ENCODE assay signal across 11 mouse cellular contexts in the genomic region with DNA sequence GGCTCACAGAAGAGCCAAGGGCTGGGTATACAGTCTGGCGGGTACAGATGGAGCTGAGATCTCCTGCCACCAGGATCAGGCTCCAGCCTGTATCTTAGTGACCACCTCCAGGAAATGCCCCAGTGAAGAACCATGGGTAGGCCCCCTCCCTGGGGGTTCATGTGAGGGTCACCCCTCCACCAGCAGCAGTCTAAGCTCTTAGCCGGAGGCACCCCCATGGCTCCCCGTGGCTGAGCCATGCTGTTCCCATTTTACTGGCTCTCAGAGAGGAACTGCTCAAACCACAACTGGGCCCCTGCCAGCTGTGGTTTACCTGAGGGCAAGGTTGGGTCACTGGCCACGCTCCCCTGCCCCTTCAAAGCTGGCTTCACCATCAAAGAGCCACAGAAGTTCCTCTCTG. TPM values are rescaled to one million over a fixed set of nuclear protein-coding genes. Genes with fewer than 3 reads are reported as not detected.
DNase-seq lines count a peak whose midpoint lies in the region; ATAC-seq and TF ChIP-seq lines count a peak whose summit lies in the region.
"Had no signal": no experiment of that assay in that cellular context is flagged by ENCODE, and none has a peak within 500 bp of the region (broad histone marks: within the 10 kb centered on the region; RNA-seq: fewer than 3 reads in every experiment).

No protein-coding gene starts in this region.

- H3K9ac ChIP-seq in kidney, embryonic 15.5 days, result no peak overlapping the region
- no peak overlapping the region for H3K9ac ChIP-seq in midbrain, postnatal 0 days (replicated peaks; ENCODE audit: low read length, poor library complexity, severe bottlenecking)

- H3K27ac ChIP-seq in kidney, embryonic 15.5 days, result peak overlapping the region; percentile 82
- H3K27ac ChIP-seq in midbrain, postnatal 0 days (ENCODE audit: low read depth, low read length), result no peak overlapping the region

- 68% methylated on average over 4 of the region's 4 CpGs for WGBS in kidney, embryonic 15.5 days
- WGBS in midbrain, postnatal 0 days, result 85% methylated on average over 4 of the region's 4 CpGs

- peak; percentile 30 for DNase-seq in adrenal gland, postnatal 10 days
- DNase-seq in adrenal gland, adult 2 months, result no peak
- peak; percentile 56 for DNase-seq in 3134 (ENCODE audit: extremely low read depth, insufficient read length, low spot score)
- DNase-seq in lung, postnatal 4 days, result peak; percentile 58 to 73
- DNase-seq in right cerebral cortex, postnatal 25 days, result no peak
- DNase-seq in midbrain, postnatal 0 days (ENCODE audit: low spot score), result no peak
- DNase-seq in cerebellum, adult 11-12 months, result no peak
- DNase-seq: left cerebral cortex, postnatal 4 days had no signal

- no peaks in the 10 kb centered on the region for H3K9me3 ChIP-seq in kidney, embryonic 15.5 days (replicated peaks)
- no peaks in the 10 kb centered on the region for H3K9me3 ChIP-seq in midbrain, postnatal 0 days (ENCODE audit: low read length)

- peak; percentile 41; the same call in 1 of the 2 replicates for ATAC-seq in kidney, embryonic 15.5 days (replicated peaks; ENCODE audit: low FRiP score)
- ATAC-seq in midbrain, postnatal 0 days (ENCODE audit: low FRiP score), result no peak
- ATAC-seq: intestine, embryonic 16.5 days had no signal

- H3K4me2 ChIP-seq in kidney, embryonic 15.5 days, result no peak overlapping the region
- no peak overlapping the region for H3K4me2 ChIP-seq in midbrain, postnatal 0 days (ENCODE audit: low read depth, low read length, poor library complexity, severe bottlenecking)

- no peak for TF ChIP-seq CTCF in midbrain, postnatal 0 days (IDR thresholded peaks at IDR 0.05)

- H3K4me3 ChIP-seq in kidney, embryonic 15.5 days (replicated peaks), result no peak overlapping the region
- H3K4me3 ChIP-seq in midbrain, postnatal 0 days (ENCODE audit: low read depth, low read length), result no peak overlapping the region

- H3K4me1 ChIP-seq in kidney, embryonic 15.5 days, result peaks cover 37% of the 10 kb centered on the region
- no peaks in the 10 kb centered on the region for H3K4me1 ChIP-seq in midbrain, postnatal 0 days (ENCODE audit: insufficient read depth, low read length)

- H3K36me3 ChIP-seq in kidney, embryonic 15.5 days, result no peaks in the 10 kb centered on the region
- no peaks in the 10 kb centered on the region for H3K36me3 ChIP-seq in midbrain, postnatal 0 days (ENCODE audit: insufficient read depth, low read length)

- H3K27me3 ChIP-seq in kidney, embryonic 15.5 days, result peaks cover 9% of the 10 kb centered on the region; the same call in 1 of the 2 replicates
- no peaks in the 10 kb centered on the region; the same call in none of the 2 replicates for H3K27me3 ChIP-seq in midbrain, postnatal 0 days (ENCODE audit: insufficient read depth, low read length)

RNA-seq across cellular contexts. Expression of gene Tspan15, which starts 41.1 kb away (rescaled TPM):
- total RNA-seq in adrenal gland, postnatal 10 days (2021), result 10 to 100 TPM; 16.4 to 23.6 TPM
- 10 to 100 TPM; 14.4 to 22.5 TPM for total RNA-seq in adrenal gland, adult 2 months (2021)
- polyA plus RNA-seq in adrenal gland, adult 2 months (2012; rRNA removed), result 66.3 and 71.2 TPM in 2 replicates
- polyA plus RNA-seq in kidney, embryonic 15.5 days (2015; fragmentation: Nextera tagmentation; extraction: Ambion mirVana), result 52.5 and 53.5 TPM in 2 replicates
- 13.8 and 20.2 TPM in 2 replicates for total RNA-seq in midbrain, postnatal 0 days (2014; rRNA removed)
- 17.0 and 19.0 TPM in 2 replicates for polyA plus RNA-seq in midbrain, postnatal 0 days (2015; fragmentation: Nextera tagmentation; extraction: Ambion mirVana)

RNA-seq across cellular contexts. Expression of gene Fam241b, which starts 46.2 kb away (rescaled TPM):
- total RNA-seq in adrenal gland, postnatal 10 days (2021), result 1 to 10 TPM; 1.2 to 4.2 TPM
- total RNA-seq in adrenal gland, adult 2 months (2021), result 1 to 10 TPM; 4.1 to 5.6 TPM
- 5.6 and 7.4 TPM in 2 replicates for polyA plus RNA-seq in adrenal gland, adult 2 months (2012; rRNA removed)
- 12.8 and 16.3 TPM in 2 replicates for polyA plus RNA-seq in kidney, embryonic 15.5 days (2015; fragmentation: Nextera tagmentation; extraction: Ambion mirVana)
- 101 and 114 TPM in 2 replicates for total RNA-seq in midbrain, postnatal 0 days (2014; rRNA removed)
- polyA plus RNA-seq in midbrain, postnatal 0 days (2015; fragmentation: Nextera tagmentation; extraction: Ambion mirVana), result 208 and 217 TPM in 2 replicates

RNA-seq across cellular contexts. Expression of gene Neurog3, which starts 57.0 kb away (rescaled TPM):
- total RNA-seq in adrenal gland, postnatal 10 days (2021), result not detected
- not detected for total RNA-seq in adrenal gland, adult 2 months (2021)
- polyA plus RNA-seq in adrenal gland, adult 2 months (2012; rRNA removed), result 0.07 TPM in 1 of 2 replicates, not detected in the other
- polyA plus RNA-seq in kidney, embryonic 15.5 days (2015; fragmentation: Nextera tagmentation; extraction: Ambion mirVana), result not detected in 2 replicates
- total RNA-seq in midbrain, postnatal 0 days (2014; rRNA removed), result not detected in 2 replicates
- polyA plus RNA-seq in midbrain, postnatal 0 days (2015; fragmentation: Nextera tagmentation; extraction: Ambion mirVana), result not detected in 2 replicates
- total RNA-seq: left cerebral cortex, postnatal 4 days had no signal
- polyA plus RNA-seq: C2C12 had no signal

Comparison
In these comparisons a context has a peak if more than half of its experiments do, and no peak if none do; other contexts are left out.
1. DNase-seq: peak in adrenal gland, postnatal 10 days (single experiment), 3134 (single experiment) and lung, postnatal 4 days (2 of 2); none in adrenal gland, adult 2 months (single experiment), right cerebral cortex, postnatal 25 days (single experiment), midbrain, postnatal 0 days (single experiment) and cerebellum, adult 11-12 months (single experiment).
2. RNA of gene Fam241b, which starts 46.2 kb away (total RNA-seq): 101 to 114 TPM in midbrain, postnatal 0 days; 4.1 to 5.6 TPM in adrenal gland, adult 2 months and 1.2 to 4.2 TPM in adrenal gland, postnatal 10 days; every median in the first group is over 10 times any median in the second.